Mouse (Mus musculus) stomach, postnatal 0 days (tissue): Measurements from ENCODE around the gene Tmco4. TPM values are rescaled to one million over a fixed set of nuclear protein-coding genes. Genes with fewer than 3 reads are reported as not detected.
A peak's percentile ranks its signal among the peaks of the same experiment; 100 is the strongest.

ENCODE experiments used
- ATAC-seq: fragments of 200-750 bp; cut with Nextera tagmentation; 2 replicates; pipeline ENCODE4 v1.8.0; 2017; ENCODE audit not compliant: low FRiP score, low TSS enrichment
- DNase-seq: peaks from one replicate; pipeline ENCODE4 v3.0.0-alpha.2; 2016; ENCODE audit warnings: low spot score
- H3K27ac ChIP-seq: fragments of 300-500 bp; sonication (generic); replicated peaks from 2 replicates; pipeline ENCODE4 v1.5.1; 2014; ENCODE audit warnings: mild to moderate bottlenecking, control low read depth
- H3K27me3 ChIP-seq: fragments of 300-500 bp; sonication (generic); 2 replicates; pipeline ENCODE4 v1.6.1; 2014; ENCODE audit warnings: low read length; ENCODE audit not compliant: control insufficient read depth, insufficient read depth
- H3K36me3 ChIP-seq: fragments of 300-500 bp; sonication (generic); 2 replicates; pipeline ENCODE4 v1.6.1; 2014; ENCODE audit warnings: low read length, mixed read lengths; ENCODE audit not compliant: control insufficient read depth, insufficient read depth
- H3K4me1 ChIP-seq: fragments of 300-500 bp; sonication (generic); replicated peaks from 2 replicates; pipeline ENCODE4 v1.6.1; 2014; ENCODE audit warnings: antibody characterized with exemption; ENCODE audit not compliant: control insufficient read depth, insufficient read depth
- H3K4me2 ChIP-seq: fragments of 300-500 bp; sonication (generic); replicated peaks from 2 replicates; pipeline ENCODE4 v1.6.1; 2014; ENCODE audit warnings: low read depth, mild to moderate bottlenecking, control low read depth, moderate library complexity
- H3K4me3 ChIP-seq: fragments of 300-500 bp; sonication (generic); 2 replicates; pipeline ENCODE4 v1.5.1; 2014; ENCODE audit warnings: low read depth, low read length, control low read depth
- H3K9ac ChIP-seq: fragments of 300-500 bp; sonication (generic); 2 replicates; pipeline ENCODE4 v1.6.1; 2014; ENCODE audit warnings: mild to moderate bottlenecking, low read length, control low read depth, mixed read lengths
- H3K9me3 ChIP-seq: fragments of 300-500 bp; sonication (generic); 2 replicates; pipeline ENCODE4 v1.6.1; 2016; ENCODE audit warnings: low read length; ENCODE audit not compliant: control insufficient read depth
- CTCF ChIP-seq: IDR thresholded peaks from 2 replicates; pipeline ENCODE4 v1.5.1; 2016; ENCODE audit warnings: antibody characterized with exemption, low read depth, mild to moderate bottlenecking, moderate library complexity
- EP300 ChIP-seq: optimal IDR thresholded peaks from 2 replicates; pipeline ENCODE3; 2016; ENCODE audit warnings: antibody characterized with exemption
- WGBS: fragments of 180-500 bp; shearing (Covaris S2); extraction: QIAGEN DNeasy Blood & Tissue Kit; methylation state at CpG from one replicate; pipeline ENCODE4 v1.1.7; 2014; 5-methylcytosine and 5-hydroxymethylcytosine counted together
- polyA plus RNA-seq: library from polyadenylated mRNA; unstranded; fragments of >200 nt; fragmentation: Nextera tagmentation; extraction: Ambion mirVana; gene quantifications from 2 replicates; pipeline ENCODE4 v1.2.1, GENCODE M21; 2015

The Tmco4 gene
- polyA plus RNA-seq, 1 experiment from 2014 or later: 10.8 TPM

DNA sequence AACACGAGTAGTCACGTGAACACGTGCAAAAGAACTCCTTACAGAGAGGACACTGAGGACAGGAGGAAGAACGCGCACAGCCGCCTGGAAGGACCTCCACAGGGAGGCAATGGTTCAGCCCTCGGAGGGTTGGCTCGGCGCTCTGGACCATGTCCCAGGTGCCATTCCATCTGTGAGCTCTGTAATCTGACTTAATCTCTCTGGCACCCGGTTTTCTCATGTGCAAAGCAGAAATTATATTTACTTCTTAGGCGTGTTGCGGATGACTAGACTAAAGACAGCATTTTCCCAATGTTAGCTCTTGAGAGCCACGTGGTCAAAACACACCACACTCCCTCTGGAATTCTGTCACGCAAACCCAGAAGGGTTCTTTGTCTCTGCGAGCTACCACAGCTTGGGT, 13.6 kb upstream of the Tmco4 start:
- H3K27me3 ChIP-seq: no peaks in the 10 kb centered on the region
- 51% methylated on average over 15 of the region's 15 CpGs for WGBS
- H3K9ac ChIP-seq: no peak overlapping the region
- DNase-seq (no peak), ATAC-seq (no peak)
- no peaks in the 10 kb centered on the region for H3K9me3 ChIP-seq
- H3K4me2 ChIP-seq: no peak overlapping the region
- H3K27ac ChIP-seq: no peak overlapping the region
- H3K36me3 ChIP-seq: no peaks in the 10 kb centered on the region
- TF ChIP-seq EP300 (no peak), CTCF (no peak)
- H3K4me3 ChIP-seq: no peak overlapping the region
- H3K4me1 ChIP-seq: no peaks in the 10 kb centered on the region

DNA sequence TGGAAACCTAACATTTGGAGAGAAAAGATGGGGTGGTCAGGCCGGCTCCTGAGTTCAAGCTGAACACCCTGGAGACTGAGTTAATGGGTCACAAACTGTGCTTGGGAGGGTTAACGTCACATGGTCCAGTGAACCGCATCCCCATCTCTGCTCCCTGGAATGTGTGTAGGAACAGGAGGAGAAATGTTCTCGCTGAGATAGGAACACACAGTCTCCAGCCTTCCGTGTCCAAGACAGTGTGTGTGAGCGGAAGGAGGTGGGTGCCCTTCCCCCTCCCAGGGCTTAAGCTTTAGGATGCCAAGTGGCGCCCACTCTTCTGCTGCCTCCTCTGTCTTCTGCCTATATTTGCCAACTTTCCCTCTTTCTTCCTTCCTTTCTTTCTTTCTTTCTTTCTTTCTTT, 12.8 kb upstream of the Tmco4 start:
- Histone ChIP-seq H3K9me3 (no peaks in the 10 kb centered on the region), H3K27ac (no peak overlapping the region), H3K27me3 (no peaks in the 10 kb centered on the region), H3K4me2 (no peak overlapping the region), H3K4me1 (no peaks in the 10 kb centered on the region), H3K9ac (no peak overlapping the region), H3K4me3 (no peak overlapping the region), H3K36me3 (no peaks in the 10 kb centered on the region)
- WGBS: 78% methylated on average over 7 of the region's 7 CpGs
- DNase-seq (no peak), ATAC-seq (no peak)
- no peak for TF ChIP-seq CTCF
- TF ChIP-seq EP300: no peak

DNA sequence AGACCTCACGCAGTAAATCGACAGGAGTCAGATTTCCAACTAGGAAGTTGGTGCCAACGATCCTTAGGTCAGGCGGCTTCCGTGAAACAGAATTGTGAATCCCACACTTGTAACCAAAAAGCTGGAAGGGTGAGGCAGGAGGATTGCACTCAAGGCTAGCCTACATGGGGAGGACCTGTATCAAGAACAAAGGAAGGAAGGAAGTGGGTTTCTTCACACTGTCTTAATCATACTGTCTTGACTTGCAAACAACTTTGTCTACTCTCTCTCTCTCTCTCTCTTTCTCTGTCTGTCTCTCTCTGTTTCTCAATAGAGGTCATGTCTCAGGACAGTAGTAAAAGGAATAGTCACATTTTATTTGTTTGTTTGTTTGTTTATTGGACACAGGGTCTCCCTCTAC, 10.0 kb upstream of the Tmco4 start:
- H3K9me3 ChIP-seq: no peaks in the 10 kb centered on the region
- no peak overlapping the region for H3K9ac ChIP-seq
- WGBS: 88% methylated on average over 5 of the region's 5 CpGs
- no peaks in the 10 kb centered on the region for H3K36me3 ChIP-seq
- no peak overlapping the region for H3K4me2 ChIP-seq
- ATAC-seq: no peak
- H3K27ac ChIP-seq: no peak overlapping the region
- H3K4me3 ChIP-seq: no peak overlapping the region
- TF ChIP-seq EP300 (no peak), CTCF (no peak)
- no peak for DNase-seq
- H3K4me1 ChIP-seq: no peaks in the 10 kb centered on the region
- H3K27me3 ChIP-seq: no peaks in the 10 kb centered on the region

DNA sequence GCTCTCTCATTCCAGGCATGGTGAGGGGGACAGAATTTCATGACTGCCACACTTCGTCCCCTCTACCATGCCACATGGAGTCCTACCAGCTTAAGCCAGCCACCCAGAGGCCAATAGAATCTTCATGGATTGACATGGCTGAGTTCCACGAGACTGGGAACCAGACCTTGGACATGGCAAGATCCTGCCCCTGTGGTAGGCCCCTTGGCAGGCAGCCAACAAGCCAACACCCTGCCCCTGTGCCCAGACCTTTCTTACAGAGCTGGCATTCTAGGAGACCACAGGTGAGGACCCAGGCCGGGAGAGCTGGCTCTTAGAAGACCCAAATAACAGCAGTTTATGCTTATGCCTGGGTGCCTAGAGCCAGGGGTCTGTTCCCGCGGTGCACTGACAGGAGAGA, 6.8 kb upstream of the Tmco4 start:
- DNase-seq (peak; percentile 78), ATAC-seq (no peak)
- Histone ChIP-seq H3K27ac (peak overlapping the region; percentile 35; the same call in 1 of the 2 replicates), H3K9ac (no peak overlapping the region), H3K4me2 (no peak overlapping the region), H3K36me3 (no peaks in the 10 kb centered on the region), H3K4me1 (no peaks in the 10 kb centered on the region), H3K27me3 (no peaks in the 10 kb centered on the region), H3K9me3 (no peaks in the 10 kb centered on the region), H3K4me3 (no peak overlapping the region)
- 48% methylated on average over 5 of the region's 5 CpGs for WGBS
- no peak for TF ChIP-seq CTCF
- no peak for TF ChIP-seq EP300

DNA sequence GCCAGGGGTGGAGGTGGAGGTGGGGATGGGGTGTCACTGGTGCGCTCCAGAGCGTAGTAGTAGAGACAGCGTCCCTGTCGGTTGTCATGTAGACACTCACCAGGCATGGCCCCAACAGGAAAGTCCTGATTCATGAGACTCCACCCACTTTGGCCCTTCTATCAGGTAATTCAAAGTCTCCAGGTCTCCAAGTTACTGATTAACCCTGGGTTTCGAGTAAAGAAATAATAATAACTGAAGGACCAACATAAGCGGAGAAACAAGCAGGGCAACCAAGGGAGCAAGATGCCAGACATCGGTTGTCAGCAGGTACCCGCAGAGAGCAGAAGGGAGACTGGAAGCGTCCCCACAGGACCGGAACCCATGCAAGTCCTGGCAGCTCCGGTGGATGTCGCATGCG, 5.8 kb upstream of the Tmco4 start, which contains the start of gene Rnf186:
Rnf186 (plus strand) TSS at position 247 of the 400 bp plus-strand sequence.
- Histone ChIP-seq H3K27ac (peak within 1 kb of the TSS; percentile 78), H3K36me3 (no peaks in the 10 kb centered on the region), H3K9me3 (no peaks in the 10 kb centered on the region), H3K27me3 (no peaks in the 10 kb centered on the region), H3K4me1 (no peaks in the 10 kb centered on the region), H3K4me2 (peak within 1 kb of the TSS; percentile 57), H3K4me3 (peak within 1 kb of the TSS; percentile 27), H3K9ac (peak within 1 kb of the TSS; percentile 48)
- TF ChIP-seq EP300 (no peak), CTCF (peak; percentile 44; the same call in 1 of the 2 replicates)
- 61% methylated on average over 13 of the region's 13 CpGs for WGBS
- DNase-seq (peak; percentile 83), ATAC-seq (peak; percentile 89)

DNA sequence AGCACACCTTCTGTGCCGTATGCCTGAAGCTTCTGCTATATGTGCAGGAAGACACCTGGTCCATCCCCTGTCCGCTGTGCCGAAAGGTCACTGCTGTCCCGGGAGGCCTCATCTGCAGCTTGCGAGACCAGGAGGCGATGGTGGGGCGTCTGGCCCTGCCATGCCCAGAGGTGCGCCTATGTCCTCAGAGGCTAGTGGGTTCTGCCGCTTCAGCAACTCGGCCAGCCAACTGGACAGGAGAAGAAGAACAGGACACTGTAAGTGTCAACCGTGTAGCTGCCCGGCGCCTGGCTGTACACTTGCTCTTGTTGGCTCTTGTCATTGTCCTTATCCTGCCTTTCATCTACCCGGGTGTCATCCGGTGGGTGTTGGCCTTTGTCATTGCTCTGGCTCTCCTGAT, 5.2 kb upstream of the Tmco4 start:
- H3K9ac ChIP-seq: peak overlapping the region; percentile 48; the same call in 1 of the 2 replicates
- peak overlapping the region; percentile 27 for H3K4me3 ChIP-seq
- H3K27ac ChIP-seq: peak overlapping the region; percentile 78
- H3K27me3 ChIP-seq: no peaks in the 10 kb centered on the region
- peak overlapping the region; percentile 57 for H3K4me2 ChIP-seq
- DNase-seq: no peak
- 68% methylated on average over 15 of the region's 15 CpGs for WGBS
- no peaks in the 10 kb centered on the region for H3K4me1 ChIP-seq
- no peak for ATAC-seq
- H3K36me3 ChIP-seq: no peaks in the 10 kb centered on the region
- no peak for TF ChIP-seq CTCF
- TF ChIP-seq EP300: no peak
- no peaks in the 10 kb centered on the region for H3K9me3 ChIP-seq
